Mouse (Mus musculus) adipocyte (in vitro differentiated cells): ENCODE results near the gene Chac2.
"Not testable (repeated sequence)": the region's sequence is repeated elsewhere in the genome, so short reads cannot be mapped to it uniquely, and the experiment has no call there.

Source experiments
- DNase-seq: peaks from one replicate; pipeline ENCODE4 v3.0.0-alpha.2; 2016; ENCODE audit warnings: low spot score

Chac2 gene

DNA sequence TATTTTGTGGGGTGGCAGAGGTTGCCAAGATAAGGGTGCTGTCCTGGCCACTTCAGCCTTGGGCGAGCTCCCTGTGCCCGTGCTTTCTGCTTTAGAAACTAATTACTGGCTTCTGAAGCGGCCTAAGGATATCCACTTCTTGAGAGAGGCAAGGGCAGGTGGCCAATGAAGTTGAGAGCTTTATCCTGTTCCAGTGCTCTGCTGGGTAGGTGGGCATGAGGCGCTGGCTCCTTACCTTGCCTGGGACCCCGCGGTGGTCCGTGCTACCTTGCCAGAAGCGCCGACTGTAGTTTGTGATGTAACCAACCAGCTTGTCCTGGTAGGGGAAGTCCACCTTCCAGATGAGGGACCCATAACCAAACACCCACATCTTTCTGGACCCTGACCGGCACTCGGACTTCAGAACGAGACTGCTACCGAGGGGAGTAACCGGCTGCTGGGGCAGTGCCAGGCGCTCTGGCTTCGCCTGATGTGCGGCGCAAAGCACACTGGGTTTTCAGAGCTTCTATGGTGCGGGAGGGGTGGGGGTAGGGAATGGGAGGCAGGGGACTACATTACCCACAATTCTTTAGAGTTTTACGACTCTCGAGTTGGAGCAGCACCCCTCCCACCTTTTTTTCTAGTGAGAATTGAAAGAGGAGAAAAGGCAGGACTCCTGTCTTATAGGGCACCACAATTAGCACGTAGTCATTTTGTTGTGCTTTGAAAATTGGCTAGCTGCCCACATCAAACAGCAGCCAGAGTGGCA lies at the start of gene Chac2:
Gene Chac2, minus strand, starts transcription at position 474 of the 748 bp plus-strand sequence.
- DNase-seq: peak; percentile 93

- DNase-seq: no peak
Measured at GRCm38 (mm10) chr11:31034958-31035357, 48.8 kb upstream of the Chac2 start.

DNA sequence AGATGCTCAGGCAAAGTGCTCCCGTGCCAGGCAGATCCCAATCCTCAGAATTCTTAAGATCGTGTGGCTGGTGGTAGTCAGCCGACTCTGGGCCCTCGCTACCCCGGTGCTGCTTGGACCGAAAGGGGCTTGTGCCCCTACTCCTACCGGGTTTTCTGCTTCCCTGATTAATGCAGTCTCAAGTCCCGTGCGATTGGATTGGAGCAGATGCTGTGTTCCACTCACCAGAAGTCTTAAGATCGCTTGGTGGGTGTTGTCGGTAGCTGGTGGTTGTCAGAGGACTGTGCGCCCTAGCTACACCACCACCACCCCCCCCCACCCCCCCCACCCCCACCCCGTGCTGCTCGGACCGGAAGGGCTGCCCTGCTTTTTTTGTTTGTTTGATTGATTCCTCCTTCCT lies 31.3 kb upstream of the Chac2 start:
- DNase-seq: not testable (repeated sequence)

DNA sequence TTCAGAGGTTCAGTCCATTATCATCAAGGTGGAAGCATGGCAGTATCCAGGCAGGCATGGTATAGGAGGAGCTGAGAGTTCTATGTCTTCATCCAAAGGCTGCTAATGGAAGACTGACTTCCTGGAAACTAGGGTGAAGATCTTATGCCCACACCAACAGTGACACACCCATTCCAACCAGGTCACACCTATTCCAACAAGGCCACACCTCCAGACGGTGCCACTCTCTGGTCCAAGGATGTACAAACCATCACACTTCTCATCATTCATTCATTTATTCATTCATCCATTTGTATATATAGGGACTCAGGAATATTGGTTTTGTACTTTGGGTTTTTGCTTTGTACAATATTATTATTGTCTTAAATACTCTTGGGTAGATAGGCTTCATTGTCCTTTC lies 23.5 kb upstream of the Chac2 start:
- not testable (repeated sequence) for DNase-seq

DNA sequence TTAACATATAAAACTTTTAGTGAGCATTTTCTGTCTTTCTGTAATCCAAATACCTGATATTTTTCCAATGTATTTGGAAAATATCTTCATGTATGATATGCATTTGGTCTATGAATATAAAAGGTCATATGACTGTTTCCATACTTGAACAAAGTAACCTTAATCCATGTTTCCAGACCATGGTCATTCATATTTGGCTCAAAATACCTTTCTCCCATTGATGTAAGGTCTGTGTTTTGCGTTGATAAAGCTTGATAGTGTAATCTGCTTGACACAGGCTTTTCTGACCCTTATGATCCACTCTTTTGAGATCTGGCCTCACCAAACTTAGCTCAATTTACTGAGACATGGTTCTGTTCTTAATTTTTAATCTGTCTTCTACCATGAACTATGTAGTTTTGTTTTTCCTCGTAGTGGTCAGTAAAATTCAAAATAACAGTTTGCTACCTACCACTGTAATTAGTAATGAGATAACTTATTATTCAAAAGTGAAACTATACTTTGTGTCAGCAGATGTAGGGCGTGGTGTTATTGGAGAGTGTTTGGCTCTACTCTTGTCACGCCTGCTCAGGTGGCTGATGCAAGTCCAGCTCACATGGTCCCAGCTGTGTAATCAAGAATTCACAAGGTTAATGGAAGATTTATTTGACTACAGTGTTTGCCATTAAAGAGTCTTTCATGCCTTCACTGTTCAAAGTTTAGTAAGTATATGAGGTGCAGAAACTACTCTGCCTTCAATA lies 15.2 kb upstream of the Chac2 start:
- DNase-seq: peak; percentile 24

DNA sequence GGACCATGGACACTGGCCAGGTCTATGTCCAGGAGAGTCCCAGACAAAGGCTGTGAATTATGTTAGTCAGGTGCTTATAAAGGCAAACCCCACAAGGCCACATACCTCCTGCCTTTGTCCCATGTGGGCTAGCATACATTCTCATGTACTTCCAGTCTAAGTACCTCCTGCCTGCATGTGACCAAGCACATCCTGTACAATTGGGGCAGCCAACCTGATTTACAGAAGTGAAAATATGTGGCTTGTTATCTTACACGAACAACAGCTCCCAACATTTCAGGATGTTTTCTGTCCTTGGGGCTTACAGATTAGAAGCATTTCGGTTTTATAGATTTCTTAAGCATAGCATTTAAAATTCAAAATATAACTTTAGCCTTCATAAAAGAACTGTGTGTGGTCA lies 13.9 kb upstream of the Chac2 start:
- no peak for DNase-seq

- DNase-seq: no peak
Measured at GRCm38 (mm10) chr11:30998704-30999103, 12.6 kb upstream of the Chac2 start.

DNA sequence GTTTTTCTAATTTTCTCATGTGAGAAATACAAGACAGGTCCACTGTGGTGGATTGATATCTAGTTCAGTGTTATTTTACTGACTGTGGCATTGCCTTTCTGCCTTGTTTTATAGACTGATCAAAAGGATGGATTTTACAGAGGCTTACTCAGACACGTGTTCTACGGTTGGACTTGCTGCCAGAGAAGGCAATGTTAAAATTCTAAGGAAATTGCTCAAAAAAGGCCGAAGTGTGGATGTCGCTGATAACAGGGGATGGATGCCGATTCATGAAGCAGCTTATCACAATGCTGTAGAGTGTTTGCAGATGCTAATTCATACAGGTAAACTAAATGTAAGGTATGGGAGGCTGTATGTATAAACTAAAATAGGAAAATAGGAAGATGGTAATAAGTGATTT lies 12.0 kb upstream of the Chac2 start:
- DNase-seq: no peak

- no peak for DNase-seq
Measured at GRCm38 (mm10) chr11:30996670-30997069, 10.5 kb upstream of the Chac2 start.

DNA sequence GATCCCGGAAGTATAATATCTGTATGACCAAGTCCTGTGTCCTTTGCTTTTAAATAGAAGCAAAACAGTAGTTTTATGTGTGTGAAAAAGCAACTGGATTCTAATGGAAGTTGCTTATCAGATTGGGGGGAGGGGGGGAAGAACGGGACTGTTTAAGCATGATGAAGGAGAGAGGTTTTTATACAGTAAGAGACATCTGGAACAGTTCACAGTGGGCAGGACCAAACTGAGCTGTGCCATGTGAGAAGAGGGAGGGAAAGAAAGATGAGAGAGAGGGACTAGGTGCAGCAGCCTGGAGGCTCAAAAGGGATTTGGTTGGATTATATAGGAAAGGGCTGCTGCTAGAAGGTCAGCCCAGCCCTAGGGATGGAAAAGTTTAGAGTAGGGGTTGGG lies 471 bp upstream of the Chac2 start:
- DNase-seq: no peak

- DNase-seq: no peak
Measured at GRCm38 (mm10) chr11:30985237-30985636, 913 bp downstream of the Chac2 start.

GRCm38 (mm10) chr11:30954279-30954725 lies 31.8 kb downstream of the Chac2 start, which contains the start of gene Erlec1:
Gene Erlec1, minus strand, starts transcription at chr11:30954335.
- DNase-seq: peak; percentile 85

- peak; percentile 24 for DNase-seq
Measured at GRCm38 (mm10) chr11:30953469-30954154, 32.5 kb downstream of the Chac2 start.

DNA sequence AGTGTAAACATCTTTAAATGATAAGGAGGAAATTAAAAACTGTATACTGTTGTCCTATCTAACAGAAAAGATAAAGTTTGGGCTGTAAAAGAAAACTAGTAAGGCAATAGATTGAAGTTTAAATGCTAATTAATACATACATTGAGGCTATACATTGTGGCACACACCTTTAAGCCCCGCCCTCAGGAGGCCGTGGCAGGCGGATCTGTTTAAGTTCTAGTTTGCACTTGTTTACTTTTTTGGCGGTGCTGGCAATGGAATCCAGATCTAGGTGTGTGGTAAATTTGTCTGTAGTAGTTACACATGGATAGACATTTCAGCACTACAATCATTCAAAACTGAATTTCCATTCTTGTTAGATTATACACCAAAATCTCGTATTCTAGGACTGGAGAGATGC lies 33.3 kb downstream of the Chac2 start:
- DNase-seq: no peak

DNA sequence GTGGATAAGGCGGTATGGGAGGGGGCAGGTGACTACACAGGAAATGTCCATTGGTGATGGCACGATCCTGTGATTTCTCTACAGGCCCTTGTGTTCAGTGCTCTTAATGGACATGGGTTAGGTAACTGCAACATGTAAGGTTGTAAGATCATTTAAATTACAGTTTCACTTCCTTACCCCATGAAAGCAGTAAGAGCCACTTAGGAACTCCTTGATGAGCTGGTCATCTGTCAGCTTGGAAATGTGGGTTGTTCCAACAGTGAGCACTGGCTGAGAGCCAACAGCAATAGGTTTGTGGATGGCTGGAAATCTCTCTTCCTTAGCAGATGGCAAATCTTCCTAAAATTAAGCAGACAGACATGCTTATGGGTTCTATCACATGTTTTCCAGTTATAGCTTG lies 42.6 kb downstream of the Chac2 start:
- no peak for DNase-seq

DNA sequence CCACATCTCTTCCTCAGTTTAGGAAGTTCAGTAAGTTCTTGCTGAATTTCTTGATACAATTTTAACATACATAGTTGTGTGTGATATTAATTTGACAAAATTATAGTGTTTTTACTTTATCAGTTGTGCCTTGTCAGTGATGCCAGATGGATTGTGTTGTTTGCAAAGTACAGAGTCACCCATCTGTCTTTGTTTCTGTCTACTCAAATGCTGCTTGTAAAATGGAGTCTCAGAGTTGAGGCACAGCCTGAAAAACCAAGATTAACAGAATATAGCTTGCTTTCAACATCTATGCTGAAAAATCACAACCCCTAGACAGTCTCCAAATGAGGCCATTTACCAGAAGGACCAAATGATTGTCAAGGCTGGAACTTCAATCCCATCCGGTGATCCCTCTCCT lies 57.7 kb downstream of the Chac2 start:
- DNase-seq: no peak

- no peak for DNase-seq
Measured at GRCm38 (mm10) chr11:30928079-30928478, 58.1 kb downstream of the Chac2 start.
